Mouse (Mus musculus): ENCODE measurements at regions not wholly inside any gene's neighbourhood (a gene's known extent, or its start where the extent isn't known, plus 50 kb on each side); places are given as distances from the start of the nearest gene placed in this dataset.

DNA sequence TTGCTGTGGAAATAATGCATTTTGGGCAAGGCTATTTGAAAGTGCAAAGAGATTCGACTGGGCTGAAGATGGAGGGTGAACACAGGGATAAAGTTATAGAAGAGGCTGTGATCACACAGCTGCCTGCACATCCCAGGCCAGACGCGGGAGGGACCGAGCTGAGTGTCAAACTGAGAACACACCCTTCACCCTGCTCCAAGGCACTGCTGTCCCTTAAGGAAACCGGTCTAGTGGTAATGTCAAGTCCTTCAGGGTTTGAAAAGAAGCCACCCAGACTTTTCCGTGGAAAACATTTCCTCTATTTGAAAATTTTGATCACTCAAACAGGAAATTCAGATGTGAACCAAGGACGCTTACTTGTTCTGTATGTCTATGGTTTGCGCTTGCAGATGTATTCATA lies 134.6 kb downstream of the Gm11011 start:
- DNase-seq: no peak
- intact Hi-C loops (cut with DNase I): no loop called here

DNA sequence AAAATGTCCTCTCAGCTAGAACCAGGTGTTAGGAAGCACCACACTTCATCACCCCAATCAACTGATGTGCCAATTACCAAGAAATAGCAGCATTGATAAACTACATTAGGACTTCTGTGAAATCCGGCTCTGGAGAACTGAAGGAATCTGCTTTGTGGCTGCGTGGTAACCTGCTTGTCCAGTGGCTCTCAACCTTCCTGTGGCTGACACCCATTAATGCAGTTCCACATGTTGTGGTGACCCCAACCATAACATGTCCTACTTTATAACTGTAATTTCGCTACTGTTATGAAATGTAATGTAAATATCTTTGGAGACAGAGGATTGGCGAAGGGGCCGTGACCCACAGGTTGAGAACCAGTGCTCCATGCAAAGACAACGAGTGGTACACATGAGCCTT lies 136.7 kb downstream of the Gm11011 start:
- intact Hi-C loops (cut with DNase I): no loop called here
- DNase-seq: no peak

DNA sequence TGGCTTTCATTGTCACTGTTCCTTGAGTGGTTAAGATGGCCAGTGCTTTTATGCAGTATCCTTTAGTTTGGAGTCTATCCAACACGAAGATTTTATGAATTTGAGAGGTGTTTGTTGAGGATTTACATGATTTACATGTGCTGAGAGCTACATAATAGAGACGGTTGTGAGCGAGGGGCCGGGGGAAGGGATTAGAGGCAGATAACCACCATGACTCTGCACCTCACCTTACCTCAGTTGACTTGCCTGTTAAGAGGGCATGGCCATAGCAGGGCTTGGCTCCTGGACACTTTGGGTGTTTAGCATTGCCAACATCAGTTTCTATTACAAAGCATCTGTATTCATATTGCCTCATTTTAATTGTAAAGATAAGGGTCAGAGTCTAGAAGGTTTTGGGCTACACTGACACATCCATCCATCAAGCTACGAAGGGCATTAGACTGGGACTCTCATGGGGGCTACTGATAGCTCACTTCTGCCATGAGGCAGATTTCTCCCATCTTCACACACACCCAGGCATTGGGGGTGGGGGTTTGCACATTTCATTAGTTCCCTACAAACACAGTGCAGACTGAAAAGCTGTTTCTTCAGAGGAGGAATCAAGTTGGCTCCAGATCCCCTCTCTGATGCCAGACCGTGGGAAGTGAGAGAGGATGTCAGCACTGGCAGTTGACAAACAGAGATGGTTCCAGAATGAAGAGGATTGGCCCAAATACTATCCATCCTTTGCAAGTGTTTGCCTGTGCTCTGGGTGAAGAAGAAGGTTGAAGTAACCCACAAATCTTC lies 139.9 kb downstream of the Gm11011 start:
- no peak for DNase-seq
- intact Hi-C loops (cut with DNase I): no loop called here

DNA sequence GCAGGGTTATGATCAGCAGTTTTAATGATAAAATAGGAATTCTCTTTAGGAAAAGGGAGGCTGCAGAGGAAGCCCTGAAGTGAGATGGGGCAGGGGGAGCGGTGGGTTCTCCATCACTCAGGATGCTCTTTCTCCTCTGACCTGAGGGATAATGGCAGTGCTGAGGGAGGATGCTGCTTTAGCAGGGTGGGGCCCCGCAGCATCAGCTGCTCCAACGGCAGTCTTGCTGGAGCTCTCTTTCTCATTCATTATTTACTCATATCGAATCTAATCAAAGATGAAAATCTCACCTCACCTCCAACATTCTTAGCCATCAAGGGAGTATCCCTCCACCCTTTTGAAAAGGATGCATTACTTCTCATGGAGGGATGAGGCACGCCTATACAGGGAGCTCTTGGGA lies 141.7 kb downstream of the Gm11011 start:
- no peak for DNase-seq
- intact Hi-C loops (cut with DNase I): no loop called here

DNA sequence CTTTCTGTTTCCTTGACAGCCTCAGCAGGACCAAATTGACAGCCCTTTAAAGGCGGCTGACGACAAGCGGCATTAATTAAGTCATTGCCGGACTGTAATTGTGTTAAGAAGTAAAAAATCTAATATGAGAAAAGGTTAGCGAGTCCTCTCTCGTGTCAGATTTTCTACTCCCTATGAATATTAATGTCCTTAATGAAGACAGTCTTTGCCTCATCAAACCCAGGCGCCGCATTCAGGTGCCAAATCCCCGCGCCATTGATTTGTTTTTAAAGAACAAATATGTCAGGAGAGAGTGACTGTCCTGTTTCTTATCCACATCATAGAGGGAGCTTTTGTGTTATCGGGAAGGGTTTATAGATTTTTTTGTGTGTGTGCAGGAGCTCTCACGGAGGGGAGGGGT lies 142.2 kb downstream of the Gm11011 start:
- no peak for DNase-seq
- intact Hi-C loops (cut with DNase I): no loop called here

DNA sequence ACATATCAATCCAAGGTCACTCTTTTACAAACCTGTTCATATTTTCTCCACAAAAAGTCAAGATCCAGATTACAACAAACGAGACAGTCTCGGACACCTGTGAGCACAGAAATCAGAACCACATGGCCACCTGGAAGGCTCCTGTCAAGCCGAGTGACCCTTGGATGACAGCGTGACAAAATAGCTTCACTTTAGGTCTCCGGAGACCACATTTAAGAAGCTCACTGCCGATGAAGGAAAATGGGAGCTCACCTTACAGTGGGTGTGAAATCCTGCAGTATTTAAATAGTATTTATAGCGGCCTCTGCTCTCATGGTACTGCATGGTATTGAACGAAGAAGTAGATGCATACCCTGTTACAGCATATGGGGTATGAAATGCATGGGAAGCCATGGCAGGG lies 144.3 kb downstream of the Gm11011 start:
- DNase-seq: no peak
- intact Hi-C loops (cut with DNase I): no loop called here

DNA sequence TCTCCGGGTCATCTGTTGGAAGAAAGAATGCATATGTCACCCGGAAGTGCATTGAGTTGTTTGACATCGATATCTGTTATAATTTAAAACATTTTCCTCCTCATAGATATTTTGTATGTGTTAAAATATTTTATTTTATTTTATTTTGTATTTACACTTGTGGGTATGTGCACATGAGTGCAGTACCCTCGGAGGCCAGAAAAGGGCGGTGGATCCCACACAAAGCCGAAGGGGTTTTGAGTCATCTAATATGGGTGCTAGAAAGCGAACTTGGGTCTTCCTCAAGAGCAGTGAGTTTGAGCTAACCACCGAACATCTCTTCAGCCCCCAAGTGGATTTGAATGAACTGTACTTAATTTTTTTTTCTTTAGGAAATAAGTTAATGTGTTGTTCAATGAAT lies 156.0 kb downstream of the Gm11011 start:
- intact Hi-C loops (cut with DNase I): no loop called here
- DNase-seq: no peak

DNA sequence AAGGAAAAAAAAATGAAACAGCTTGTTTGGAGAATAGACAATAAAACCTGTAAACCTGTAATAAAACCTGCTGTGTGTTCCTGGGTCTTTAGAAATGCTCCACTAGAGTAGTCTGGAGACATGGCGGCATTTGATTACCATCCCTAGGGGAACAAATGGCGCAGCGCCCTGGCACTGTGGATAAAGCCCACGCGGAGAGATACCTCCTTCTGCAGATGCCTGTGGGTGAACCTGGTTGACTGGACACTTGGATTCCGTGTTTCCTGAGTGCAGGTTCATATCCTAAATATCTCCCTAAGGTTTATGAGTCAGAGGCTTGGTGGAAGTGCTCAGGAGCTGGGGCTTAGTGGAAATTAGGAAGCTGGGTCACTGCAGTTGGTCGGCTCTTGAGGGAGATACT lies 158.1 kb downstream of the Gm11011 start:
- intact Hi-C loops (cut with DNase I): no loop called here
- no peak for DNase-seq

DNA sequence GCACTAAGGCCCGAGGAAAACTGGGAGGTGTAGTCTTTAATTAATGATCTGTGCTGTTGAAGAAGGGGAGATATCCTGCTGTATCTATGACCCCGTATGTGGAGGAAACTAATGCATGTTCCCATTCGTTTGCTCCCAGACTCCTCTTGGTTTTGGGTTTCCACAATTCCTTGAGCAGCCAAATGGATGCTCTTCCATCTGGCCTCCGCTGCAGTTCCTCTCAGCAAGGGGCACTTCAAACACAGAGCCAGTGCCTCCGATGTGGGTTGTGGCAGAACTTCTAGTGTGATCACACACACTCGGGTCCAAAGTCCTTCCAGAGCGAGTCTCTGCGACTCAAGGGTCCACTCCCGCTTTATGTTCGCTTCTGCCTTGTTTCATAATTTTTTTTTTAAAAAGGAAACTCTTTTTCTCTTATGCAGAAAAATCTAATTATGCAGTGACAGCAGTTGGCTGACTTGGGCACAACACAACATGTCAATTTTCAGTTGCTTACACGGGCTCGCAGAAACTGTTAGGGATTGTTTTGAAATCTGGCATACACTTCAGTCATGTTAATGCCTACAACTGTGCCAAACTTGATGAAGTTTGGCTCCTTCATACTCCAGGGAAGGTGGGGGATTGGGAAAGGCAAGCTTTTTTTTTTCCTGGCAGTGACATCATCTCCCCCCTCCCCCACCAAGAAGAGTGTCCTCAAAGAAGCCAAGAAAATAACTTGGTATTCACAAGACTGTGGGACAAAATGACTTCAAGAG lies 163.2 kb downstream of the Gm11011 start:
- intact Hi-C loops (cut with DNase I): no loop called here
- DNase-seq: peak; percentile 34

DNA sequence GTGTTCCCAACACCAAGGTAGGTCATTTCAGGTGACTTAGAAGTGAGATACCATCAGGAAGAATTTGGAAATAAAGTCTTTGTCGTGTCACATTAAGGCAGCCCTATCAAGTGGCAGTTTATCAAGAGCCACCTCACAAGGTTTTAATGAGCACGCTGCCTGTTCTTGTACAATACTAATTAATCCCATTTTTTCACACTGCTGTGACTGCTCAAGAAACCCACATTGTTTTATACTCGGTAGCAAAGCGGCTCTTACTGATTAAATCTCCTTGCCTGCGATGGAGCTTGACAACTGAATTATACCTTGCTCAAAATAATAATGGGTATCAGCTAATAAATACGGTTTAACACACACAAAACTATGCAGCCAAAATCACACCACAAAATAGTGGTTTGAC lies 175.2 kb downstream of the Gm11011 start:
- DNase-seq: no peak

DNA sequence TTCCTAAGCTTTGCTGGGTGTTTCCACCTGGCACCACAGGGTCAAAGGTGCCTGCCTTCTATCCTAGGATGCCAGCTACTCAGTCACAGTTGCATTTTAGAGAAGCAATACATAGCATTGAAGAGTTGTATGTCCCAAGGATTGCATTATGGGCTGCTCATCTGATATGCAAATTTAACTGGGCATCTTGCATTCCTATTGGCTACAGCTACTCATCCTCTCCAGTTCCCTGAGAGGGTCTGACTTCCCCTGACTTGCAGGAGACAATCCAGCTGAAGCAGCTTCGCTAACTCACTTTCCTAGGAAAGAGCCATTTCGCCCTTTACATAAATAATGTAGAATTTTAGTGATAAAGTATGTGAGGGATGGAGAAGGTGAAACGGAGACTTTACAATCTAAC lies 177.5 kb downstream of the Gm11011 start:
- intact Hi-C loops (cut with DNase I): loop anchor here (10.0 kb wide), 1 partner anchor 235 kb away; no protein-coding TSS in a partner anchor
- no peak for DNase-seq

More for the DNA sequence above, 175.2 kb downstream of the Gm11011 start:
- intact Hi-C loops (cut with DNase I): loop anchor here (10.0 kb wide), 1 partner anchor 238 kb away; no protein-coding TSS in a partner anchor

DNA sequence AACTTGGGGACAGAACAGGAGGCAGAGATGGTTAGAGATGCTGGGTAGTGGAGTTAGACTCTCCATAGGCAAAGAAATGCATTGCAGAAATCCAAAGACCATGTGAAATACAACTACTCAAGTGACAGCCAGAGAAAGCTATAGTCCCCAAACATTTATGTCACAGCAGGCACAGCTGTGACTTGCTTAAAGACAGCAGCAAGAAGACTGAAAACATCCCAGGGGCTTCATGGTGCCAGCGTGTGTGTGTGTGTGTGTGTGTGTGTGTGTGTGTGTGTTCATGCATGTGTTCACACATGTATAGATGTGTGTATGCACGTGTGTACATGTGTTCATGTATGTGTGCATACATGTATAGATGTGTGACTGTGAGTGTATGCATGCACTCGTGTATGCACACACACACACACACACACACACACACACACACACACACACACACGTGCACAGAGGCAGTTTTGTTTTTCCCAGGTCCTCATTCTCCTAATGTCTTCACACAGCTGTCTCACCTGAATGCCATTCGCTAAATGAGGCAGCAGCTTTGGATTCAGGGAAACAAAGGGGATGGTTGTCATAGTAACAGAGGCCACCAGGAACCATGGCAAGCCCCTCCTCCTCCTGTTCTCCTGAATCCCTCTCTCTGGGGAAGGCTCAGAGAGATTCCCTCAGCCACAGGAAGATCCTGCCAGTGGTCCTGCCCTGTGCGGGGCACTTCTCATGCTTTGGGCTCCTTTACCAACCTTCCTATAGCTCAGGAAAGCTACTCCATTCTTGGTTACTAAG lies 182.4 kb downstream of the Gm11011 start:
- intact Hi-C loops (cut with DNase I): no loop called here
- DNase-seq: peak; percentile 13

DNA sequence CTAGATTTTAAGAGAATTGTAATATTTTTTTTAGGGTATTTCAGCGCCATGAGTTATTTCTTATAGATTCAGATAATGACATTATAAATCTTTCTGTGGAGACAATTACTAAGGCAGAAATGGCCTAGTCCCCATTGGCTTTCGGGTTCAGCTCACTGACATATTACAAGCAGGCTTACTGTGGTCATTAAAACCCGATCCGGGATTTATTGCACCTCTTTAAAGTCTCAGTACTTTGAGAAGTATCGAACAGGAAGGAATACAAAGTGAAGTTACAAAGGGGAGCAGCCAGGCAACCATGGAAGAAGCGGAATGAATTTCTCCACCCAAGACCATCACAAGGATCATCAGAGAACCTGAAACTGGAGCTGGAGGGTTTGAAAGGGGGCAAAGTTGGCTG lies 189.8 kb downstream of the Gm11011 start:
- intact Hi-C loops (cut with DNase I): no loop called here
- no peak for DNase-seq

DNA sequence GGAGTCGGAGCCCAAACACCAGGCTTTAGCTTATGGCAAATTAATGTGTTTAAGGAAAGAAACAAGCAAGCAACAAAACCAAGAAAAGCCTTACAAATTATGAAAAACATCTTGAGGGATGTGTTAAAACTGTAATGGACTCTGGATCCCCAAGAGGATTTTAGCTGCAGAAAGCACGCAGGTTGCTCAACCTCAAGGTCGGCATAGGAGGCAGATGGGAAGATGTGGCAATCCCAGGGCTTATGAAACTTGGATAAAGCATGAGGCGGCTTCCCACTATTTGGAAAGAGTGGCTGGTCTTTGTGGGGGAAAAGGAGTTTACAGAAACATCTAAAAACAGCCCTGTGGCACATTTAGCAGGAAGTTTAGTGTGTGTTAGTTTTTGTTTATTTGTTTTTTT lies 190.5 kb downstream of the Gm11011 start:
- intact Hi-C loops (cut with DNase I): no loop called here
- no peak for DNase-seq

DNA sequence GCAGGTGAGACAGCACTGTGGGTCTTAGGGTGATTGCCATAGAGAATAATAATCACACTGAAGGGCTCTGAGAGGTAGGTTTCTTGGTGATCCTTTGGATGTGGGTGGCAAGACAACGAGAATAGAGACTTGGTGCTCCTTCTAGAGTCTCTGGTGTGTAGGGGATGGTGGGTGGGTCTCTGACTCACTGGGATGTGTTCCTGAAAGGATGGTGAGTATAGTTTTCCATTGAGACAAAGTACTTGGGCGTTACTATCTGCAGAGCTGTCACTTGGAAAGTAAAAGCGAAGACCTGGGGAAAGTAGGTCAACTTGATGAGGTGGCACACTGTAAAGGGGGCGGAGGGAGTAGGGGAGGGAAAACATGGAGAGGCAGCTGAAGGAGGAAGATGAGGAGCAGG lies 191.3 kb downstream of the Gm11011 start:
- intact Hi-C loops (cut with DNase I): no loop called here
- no peak for DNase-seq

DNA sequence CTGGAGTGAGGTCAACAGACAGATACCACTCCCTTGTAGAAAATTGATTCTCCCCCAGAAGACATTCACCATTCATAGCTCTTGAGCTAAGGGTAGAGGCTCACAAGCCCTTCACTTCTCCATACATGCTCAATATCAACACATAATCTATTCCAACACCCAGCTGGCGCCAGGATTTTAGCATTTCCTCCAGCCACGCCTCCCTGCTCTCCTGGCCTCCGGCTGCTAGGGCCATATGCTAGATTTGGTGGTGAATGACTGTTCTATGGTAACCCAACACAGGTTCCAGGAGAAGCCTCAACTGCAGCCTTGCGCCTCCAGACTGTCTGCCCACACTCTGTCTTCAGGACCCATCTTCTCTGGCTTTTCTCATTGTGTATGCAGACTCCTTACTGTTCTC lies 197.9 kb downstream of the Gm11011 start:
- intact Hi-C loops (cut with DNase I): no loop called here
- peak; percentile 13 for DNase-seq

DNA sequence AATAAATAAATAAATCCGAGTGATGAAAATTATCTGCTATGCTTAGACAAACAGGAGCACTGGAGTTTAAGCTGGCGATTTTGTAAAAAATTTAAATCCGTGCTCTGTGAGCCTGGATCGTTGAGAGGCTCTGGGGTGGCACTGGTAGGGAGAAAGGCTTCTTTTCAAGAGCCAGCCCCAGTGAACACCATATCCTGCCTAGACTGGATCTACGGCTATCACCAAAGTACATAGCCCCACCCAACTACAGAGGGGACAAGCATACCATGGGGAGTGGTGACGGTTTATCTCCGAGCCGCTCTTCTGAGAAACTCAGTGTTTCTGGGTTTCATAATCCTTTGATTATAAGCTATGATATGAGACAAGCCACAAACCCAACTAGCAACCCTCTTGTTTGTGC lies 199.0 kb downstream of the Gm11011 start:
- intact Hi-C loops (cut with DNase I): no loop called here
- DNase-seq: no peak

DNA sequence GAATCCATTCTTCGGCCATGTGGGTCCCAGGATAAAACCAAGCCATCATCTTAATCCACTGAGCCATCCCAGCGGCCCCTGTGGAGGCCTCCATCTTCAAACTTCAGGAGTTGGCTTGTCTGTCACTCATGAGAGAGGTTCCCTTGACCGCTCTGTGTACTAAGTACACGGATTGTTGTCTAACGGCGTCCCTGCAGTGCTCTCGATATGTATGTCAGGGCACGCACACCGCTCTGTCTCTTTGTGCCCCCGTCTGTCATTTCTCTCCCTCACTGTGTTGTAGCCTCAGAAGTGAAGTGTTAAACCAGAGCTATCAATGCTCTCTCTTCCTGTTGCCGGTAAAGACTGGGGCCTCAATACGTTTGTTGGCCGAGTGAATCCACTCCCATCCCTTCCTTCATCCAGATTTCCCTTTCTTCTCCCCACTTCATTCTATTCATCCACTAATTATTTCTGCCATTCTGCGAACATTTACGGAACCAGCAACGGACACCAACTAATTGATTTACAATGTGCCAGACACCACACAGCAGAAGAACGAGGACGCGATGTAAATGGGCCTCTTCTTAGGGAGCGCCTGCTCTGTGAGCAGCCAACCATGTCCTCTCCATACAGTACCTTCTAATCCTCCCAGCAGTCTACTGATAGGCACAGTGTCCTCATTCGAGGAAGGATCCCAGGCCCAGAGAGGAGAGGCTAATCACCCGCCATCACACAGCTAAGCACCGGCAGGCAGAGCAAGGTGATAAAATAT lies 199.6 kb downstream of the Gm11011 start:
- no peak for DNase-seq
- intact Hi-C loops (cut with DNase I): no loop called here

DNA sequence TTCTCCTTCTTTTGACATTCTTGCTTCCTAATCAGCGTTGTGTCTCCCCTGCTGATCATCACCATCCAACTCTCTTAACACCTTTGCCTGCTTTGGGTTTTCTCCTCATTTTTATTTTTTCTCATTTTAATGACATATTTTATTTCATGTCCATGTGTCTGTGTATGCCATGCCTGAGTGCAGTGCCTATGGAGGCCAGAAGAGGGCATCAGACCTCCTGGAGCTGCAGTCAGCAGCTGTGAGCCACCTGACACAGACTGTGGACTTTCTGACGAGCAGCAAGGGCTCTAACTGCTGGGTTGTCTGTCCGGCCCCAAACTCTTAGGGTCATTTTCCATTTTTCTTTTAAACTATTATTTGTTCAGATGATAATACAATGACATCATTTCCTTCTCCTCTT lies 203.8 kb downstream of the Gm11011 start:
- intact Hi-C loops (cut with DNase I): no loop called here
- DNase-seq: no peak

DNA sequence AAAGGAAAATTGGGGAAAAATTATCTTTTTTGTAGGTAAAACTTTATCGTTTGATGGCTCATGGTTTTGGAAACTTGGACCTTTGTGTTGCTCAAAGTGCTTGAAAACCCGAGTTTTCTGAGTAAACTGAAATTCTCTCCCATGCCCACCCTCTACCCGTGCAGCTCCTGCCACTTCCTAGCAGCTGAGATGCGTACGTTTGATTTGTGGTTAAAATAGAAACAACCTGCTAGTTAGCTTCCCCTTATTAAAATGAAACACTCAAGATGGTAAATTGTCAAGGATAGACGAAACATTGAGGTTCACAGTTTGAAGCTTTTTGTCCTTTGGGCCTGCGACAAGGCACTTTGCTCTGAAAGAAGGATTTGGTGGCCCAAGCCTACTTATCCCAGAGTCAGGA lies 214.5 kb downstream of the Gm11011 start:
- intact Hi-C loops (cut with DNase I): no loop called here
- DNase-seq: no peak

DNA sequence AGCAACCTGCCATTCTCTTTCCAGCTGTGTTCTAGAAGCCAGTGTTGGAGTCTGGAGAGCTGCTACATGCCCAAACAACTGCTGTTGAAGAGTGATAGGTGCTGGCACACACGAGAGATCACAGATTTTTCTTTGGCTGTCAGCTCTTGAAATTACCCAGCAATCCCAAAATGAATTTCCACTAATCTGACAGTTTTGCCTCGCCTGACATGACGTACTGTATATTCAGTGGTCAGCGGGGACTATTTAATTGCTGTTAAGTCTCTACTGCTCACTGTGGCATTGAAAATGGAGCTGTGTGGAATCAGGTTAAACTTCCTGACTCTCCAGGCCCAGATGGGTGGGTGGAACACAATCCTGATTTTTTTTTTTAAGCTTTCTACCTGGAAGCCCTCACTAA lies 222.5 kb downstream of the Gm11011 start:
- DNase-seq: no peak
- intact Hi-C loops (cut with DNase I): no loop called here
